Mouse (Mus musculus): Measurements from ENCODE around the gene Kif5c. TPM values are rescaled to one million over a fixed set of nuclear protein-coding genes. Genes with fewer than 3 reads are reported as not detected.

Kif5c gene
- polyA plus RNA-seq, 1 experiment = 0.65 TPM

DNA sequence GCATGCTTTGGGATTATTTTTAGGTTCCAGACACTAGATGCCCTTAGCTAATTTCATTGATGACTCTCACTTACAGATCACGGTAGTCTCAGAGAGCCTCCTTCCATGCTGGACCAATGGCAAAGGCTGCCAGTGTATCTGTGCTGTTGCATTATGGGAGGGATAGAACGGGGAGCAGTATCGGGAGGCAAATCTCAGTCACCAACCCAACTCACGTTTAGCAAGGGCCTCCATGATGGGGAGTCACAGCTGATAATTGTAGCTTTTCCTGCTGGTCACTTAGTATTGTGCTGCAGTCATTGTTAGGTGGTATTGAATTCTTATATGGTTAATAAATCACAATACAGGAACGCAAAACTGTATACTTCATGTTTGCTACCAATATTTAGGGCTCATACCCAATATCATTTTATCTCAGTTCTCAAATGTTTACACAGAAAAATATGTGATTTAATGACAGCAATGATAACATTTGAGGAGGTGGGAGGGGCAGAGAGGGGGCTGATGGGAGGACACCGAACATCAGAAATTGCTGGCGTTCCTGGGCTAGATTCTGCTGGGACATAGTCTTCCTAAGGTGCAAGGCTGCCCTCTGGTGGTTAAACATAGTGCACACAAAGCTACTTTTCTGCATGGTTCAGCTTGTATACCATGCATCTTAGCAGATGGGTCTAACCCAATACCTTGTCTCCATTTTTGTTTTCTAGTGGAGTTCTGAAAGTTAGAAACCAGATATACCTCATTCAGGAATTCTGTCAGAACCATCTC lies 115.1 kb downstream of the Kif5c start:
- peak; percentile 67; the same call in 1 of the 2 replicates for TF ChIP-seq CTCF (IDR thresholded peaks at IDR 0.05; ENCODE audit: extremely low read depth, insufficient read length, insufficient replicate concordance, low read depth, low read length)
- TF ChIP-seq POLR2A (IDR thresholded peaks at IDR 0.05; ENCODE audit: low read depth, low read length) = no peak
- Histone ChIP-seq H3K27me3 (ENCODE audit: control insufficient read depth, insufficient read depth, low read length) (no peaks in the 10 kb centered on the region), H3K27ac (ENCODE audit: insufficient read depth, low read depth, low read length) (no peak overlapping the region), H3K4me1 (ENCODE audit: control insufficient read depth, insufficient read depth, insufficient read length, low read length) (peaks cover 5% of the 10 kb centered on the region; the same call in 1 of the 2 replicates), H3K4me3 (ENCODE audit: low read depth, low read length) (no peak overlapping the region), H3K36me3 (ENCODE audit: control insufficient read depth, insufficient read depth, low read length) (no peaks in the 10 kb centered on the region)
- 38% methylated on average over 7 of the region's 7 CpGs for WGBS

DNA sequence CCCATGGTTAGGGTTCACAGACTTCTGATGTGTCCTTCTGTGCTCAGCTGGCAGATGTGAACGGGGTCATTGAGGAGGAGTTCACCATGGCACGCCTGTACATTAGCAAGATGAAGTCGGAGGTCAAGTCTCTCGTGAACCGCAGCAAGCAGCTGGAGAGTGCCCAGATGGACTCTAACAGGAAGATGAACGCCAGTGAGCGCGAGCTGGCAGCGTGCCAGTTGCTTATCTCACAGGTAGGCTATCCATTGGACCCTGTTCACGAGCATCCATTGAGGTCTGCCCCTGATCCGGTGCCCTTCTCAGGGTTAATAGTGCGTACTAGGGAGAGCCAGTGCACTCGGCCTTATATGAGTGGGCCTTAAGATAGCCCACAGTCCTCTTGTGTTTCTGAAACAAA lies 116.3 kb downstream of the Kif5c start:
- Histone ChIP-seq H3K4me1 (ENCODE audit: control insufficient read depth, insufficient read depth, insufficient read length, low read length) (peaks cover 5% of the 10 kb centered on the region; the same call in 1 of the 2 replicates), H3K4me3 (ENCODE audit: low read depth, low read length) (no peak overlapping the region), H3K27me3 (ENCODE audit: control insufficient read depth, insufficient read depth, low read length) (no peaks in the 10 kb centered on the region), H3K27ac (ENCODE audit: insufficient read depth, low read depth, low read length) (no peak overlapping the region), H3K36me3 (ENCODE audit: control insufficient read depth, insufficient read depth, low read length) (no peaks in the 10 kb centered on the region)
- TF ChIP-seq POLR2A (IDR thresholded peaks at IDR 0.05; ENCODE audit: low read depth, low read length) (no peak), CTCF (IDR thresholded peaks at IDR 0.05; ENCODE audit: extremely low read depth, insufficient read length, insufficient replicate concordance, low read depth, low read length) (no peak)
- WGBS = 26% methylated on average over 13 of the region's 13 CpGs

DNA sequence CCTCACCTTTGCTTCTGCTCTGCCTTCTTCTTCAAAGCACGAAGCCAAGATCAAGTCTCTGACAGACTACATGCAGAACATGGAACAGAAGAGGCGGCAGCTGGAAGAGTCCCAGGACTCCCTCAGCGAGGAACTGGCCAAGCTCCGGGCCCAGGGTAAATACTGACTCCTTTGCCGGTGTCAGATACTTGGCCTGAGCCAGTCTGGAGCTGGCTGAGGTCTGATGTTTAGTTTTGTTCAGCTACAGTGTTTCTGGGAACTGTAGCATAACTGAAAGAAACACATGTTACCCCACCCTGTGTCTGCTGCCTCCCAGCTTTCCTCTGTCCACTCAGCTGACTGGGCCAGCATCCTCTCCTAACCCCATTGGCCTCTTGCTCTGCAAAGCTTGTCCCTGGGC lies 119.9 kb downstream of the Kif5c start:
- WGBS = 72% methylated on average over 5 of the region's 5 CpGs
- no peaks in the 10 kb centered on the region for H3K27me3 ChIP-seq (ENCODE audit: control insufficient read depth, insufficient read depth, low read length)
- TF ChIP-seq CTCF (IDR thresholded peaks at IDR 0.05; ENCODE audit: extremely low read depth, insufficient read length, insufficient replicate concordance, low read depth, low read length) = no peak
- peaks cover 4% of the 10 kb centered on the region for H3K4me1 ChIP-seq (ENCODE audit: control insufficient read depth, insufficient read depth, insufficient read length, low read length)
- no peaks in the 10 kb centered on the region for H3K36me3 ChIP-seq (ENCODE audit: control insufficient read depth, insufficient read depth, low read length)
- no peak overlapping the region for H3K27ac ChIP-seq (ENCODE audit: insufficient read depth, low read depth, low read length)
- no peak overlapping the region for H3K4me3 ChIP-seq (ENCODE audit: low read depth, low read length)

DNA sequence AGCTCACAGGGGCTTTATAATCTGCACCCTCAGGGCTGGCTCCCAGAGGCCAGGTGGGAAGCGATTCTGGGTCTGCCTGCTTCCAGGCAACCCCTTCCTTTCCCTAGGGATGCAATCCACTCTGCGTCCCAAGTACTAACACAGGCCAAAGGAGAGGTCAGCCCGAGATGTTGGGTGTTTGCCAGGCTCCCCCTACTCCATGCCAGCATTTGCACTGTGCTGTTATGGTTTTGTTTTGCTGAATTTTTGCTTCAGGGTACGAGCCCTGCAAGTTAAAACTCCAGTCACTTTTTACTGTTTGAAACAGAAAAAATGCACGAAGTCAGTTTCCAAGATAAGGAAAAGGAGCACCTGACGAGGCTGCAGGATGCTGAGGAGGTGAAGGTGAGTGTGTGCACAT lies 121.9 kb downstream of the Kif5c start:
- 68% methylated on average over 6 of the region's 6 CpGs for WGBS
- TF ChIP-seq CTCF (IDR thresholded peaks at IDR 0.05; ENCODE audit: extremely low read depth, insufficient read length, insufficient replicate concordance, low read depth, low read length) = no peak
- no peak for TF ChIP-seq POLR2A (IDR thresholded peaks at IDR 0.05; ENCODE audit: low read depth, low read length)

DNA sequence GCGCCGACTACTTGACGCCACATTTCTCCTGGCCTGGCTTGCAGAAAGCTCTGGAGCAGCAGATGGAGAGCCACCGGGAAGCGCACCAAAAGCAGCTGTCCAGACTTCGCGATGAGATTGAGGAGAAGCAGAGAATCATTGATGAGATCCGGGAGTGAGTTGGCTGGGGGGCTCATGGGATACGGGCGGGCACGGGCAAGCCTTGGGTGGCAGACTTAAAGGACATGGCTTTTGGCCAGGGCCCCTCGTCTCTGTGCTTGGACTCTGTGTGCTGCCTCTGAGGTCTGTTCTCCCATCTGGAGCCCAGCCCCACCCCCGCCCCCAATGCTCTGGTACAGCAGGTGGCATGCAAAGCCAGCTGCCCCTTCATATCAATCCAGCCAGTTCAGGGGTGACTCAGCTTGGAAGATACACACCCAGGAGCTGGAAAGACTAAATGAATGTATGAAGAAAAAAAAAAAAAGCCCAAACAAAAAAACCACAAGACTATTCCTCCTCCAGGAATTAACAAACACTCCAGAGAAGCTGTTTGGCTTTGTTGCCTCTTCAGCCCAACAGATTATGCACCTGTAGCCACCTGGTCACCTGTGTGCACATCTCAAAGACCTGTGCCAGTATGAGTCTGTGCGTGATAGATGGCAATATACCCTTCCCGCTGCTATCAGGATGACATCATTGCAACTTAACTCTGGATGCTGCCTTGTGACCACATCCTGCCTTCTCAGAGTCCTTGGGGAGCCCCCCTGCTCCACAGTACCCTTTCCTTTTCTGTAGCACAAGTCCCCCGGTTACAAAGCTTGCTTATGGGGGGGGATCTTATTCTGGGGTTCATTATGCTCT lies 123.0 kb downstream of the Kif5c start:
- WGBS = 63% methylated on average over 16 of the region's 16 CpGs
- Histone ChIP-seq H3K4me1 (ENCODE audit: control insufficient read depth, insufficient read depth, insufficient read length, low read length) (peaks cover 7% of the 10 kb centered on the region), H3K4me3 (ENCODE audit: low read depth, low read length) (no peak overlapping the region), H3K27me3 (ENCODE audit: control insufficient read depth, insufficient read depth, low read length) (no peaks in the 10 kb centered on the region), H3K36me3 (ENCODE audit: control insufficient read depth, insufficient read depth, low read length) (no peaks in the 10 kb centered on the region), H3K27ac (ENCODE audit: insufficient read depth, low read depth, low read length) (no peak overlapping the region)
- TF ChIP-seq POLR2A (IDR thresholded peaks at IDR 0.05; ENCODE audit: low read depth, low read length) (no peak), CTCF (IDR thresholded peaks at IDR 0.05; ENCODE audit: extremely low read depth, insufficient read length, insufficient replicate concordance, low read depth, low read length) (no peak)

More for the DNA sequence above, 121.9 kb downstream of the Kif5c start:
- Histone ChIP-seq H3K27ac (ENCODE audit: insufficient read depth, low read depth, low read length) (no peak overlapping the region), H3K36me3 (ENCODE audit: control insufficient read depth, insufficient read depth, low read length) (no peaks in the 10 kb centered on the region), H3K4me1 (ENCODE audit: control insufficient read depth, insufficient read depth, insufficient read length, low read length) (peaks cover 7% of the 10 kb centered on the region), H3K27me3 (ENCODE audit: control insufficient read depth, insufficient read depth, low read length) (no peaks in the 10 kb centered on the region), H3K4me3 (ENCODE audit: low read depth, low read length) (no peak overlapping the region)

DNA sequence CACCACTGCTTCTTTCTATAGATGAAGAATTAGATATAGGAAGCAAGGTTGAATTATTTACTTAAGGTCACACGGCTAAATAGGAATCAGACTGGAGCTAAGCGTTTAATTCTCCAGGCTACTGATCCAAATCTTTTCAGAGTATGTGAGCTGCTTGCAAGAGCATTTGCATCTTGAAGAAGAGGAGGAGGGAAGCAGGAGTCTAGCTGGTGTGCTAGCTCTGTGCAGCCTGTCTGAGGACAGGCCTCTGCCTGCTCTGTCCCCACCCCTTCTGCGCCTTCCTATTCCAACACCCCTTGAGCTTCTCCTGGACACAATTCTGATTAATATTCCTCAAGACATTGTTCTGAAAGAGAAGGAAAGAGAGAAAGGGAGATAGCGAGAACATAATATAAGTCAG lies 123.8 kb downstream of the Kif5c start:
- Histone ChIP-seq H3K36me3 (ENCODE audit: control insufficient read depth, insufficient read depth, low read length) (no peaks in the 10 kb centered on the region), H3K4me1 (ENCODE audit: control insufficient read depth, insufficient read depth, insufficient read length, low read length) (peaks cover 7% of the 10 kb centered on the region), H3K4me3 (ENCODE audit: low read depth, low read length) (no peak overlapping the region), H3K27ac (ENCODE audit: insufficient read depth, low read depth, low read length) (no peak overlapping the region), H3K27me3 (ENCODE audit: control insufficient read depth, insufficient read depth, low read length) (no peaks in the 10 kb centered on the region)
- no peak for TF ChIP-seq CTCF (IDR thresholded peaks at IDR 0.05; ENCODE audit: extremely low read depth, insufficient read length, insufficient replicate concordance, low read depth, low read length)
- no peak for TF ChIP-seq POLR2A (IDR thresholded peaks at IDR 0.05; ENCODE audit: low read depth, low read length)
- WGBS = 71% methylated on average over 4 of the region's 4 CpGs

DNA sequence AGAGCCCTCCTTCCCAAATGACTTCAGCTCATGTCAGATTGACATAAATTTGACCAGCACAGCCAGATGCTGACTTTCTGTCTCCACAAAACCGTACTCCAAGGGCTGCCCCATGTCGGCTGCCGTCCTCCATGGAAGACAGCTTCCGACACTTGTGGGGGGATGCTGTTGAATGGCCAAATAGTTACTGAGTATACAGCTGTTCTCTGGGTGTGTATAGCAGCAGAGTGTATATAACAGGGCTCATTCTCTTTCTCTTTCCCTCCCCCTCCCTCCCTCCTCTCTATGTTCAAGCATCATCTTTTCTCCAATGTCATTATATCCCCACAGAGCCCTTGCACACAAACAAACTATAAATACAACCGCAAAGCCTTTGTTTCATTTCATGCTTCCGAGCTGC lies 124.7 kb downstream of the Kif5c start:
- 0 out of 2 replicates have a peak overlapping the region, but pooled peaks have one; percentile 32 for H3K27ac ChIP-seq (ENCODE audit: insufficient read depth, low read depth, low read length)
- TF ChIP-seq CTCF (IDR thresholded peaks at IDR 0.05; ENCODE audit: extremely low read depth, insufficient read length, insufficient replicate concordance, low read depth, low read length) = no peak
- no peak for TF ChIP-seq POLR2A (IDR thresholded peaks at IDR 0.05; ENCODE audit: low read depth, low read length)
- no peaks in the 10 kb centered on the region for H3K36me3 ChIP-seq (ENCODE audit: control insufficient read depth, insufficient read depth, low read length)
- peaks cover 4% of the 10 kb centered on the region for H3K4me1 ChIP-seq (ENCODE audit: control insufficient read depth, insufficient read depth, insufficient read length, low read length)
- no peaks in the 10 kb centered on the region for H3K27me3 ChIP-seq (ENCODE audit: control insufficient read depth, insufficient read depth, low read length)
- 71% methylated on average over 6 of the region's 6 CpGs for WGBS
- no peak overlapping the region for H3K4me3 ChIP-seq (ENCODE audit: low read depth, low read length)
